Mouse (Mus musculus) induced T-regulatory cell, adult 2 months (primary cell): ENCODE measurements around the gene Stag2.

Source experiments
- DNase-seq: peaks from one replicate; pipeline ENCODE4 v3.0.0-alpha.2; 2012; ENCODE audit warnings: low read depth

The Stag2 gene

GRCm38 (mm10) chrX:42148788-42149556, at the start of gene Stag2:
Stag2 (plus strand) TSS chrX:42149317.
- peak; percentile 91 for DNase-seq

GRCm38 (mm10) chrX:42107137-42107536, 42.0 kb upstream of the Stag2 start:
- no peak for DNase-seq

- DNase-seq = no peak
Observed at GRCm38 (mm10) chrX:42110585-42110984, 38.5 kb upstream of the Stag2 start.

DNA sequence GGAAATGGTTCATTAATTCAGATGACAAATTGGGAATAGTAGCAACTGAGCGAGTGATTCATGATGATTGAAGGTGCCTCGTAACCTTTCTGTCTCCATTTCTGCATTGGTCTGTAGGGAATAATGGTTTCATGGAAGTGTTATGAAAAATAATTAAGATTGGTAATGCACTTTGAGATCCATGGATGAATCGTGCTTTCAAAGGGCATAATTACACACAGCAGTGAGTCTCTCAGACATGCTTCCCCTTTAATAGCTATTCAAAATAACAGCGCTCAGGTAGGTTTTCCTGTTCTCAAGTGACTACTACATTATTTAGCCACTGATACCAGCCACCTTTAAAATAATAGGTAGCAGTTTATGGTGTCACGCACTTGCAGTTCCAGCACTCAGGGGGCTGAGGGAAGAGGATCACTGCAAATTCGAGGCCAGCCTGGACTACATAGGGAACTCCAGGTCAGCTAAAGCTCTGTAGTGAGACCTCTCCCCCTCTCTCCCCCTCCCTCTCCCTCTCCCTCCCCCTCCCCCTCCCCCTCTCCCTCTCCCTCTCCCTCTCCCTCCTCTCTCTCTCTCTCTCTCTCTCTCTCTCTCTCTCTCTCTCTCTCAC, 29.6 kb upstream of the Stag2 start:
- no peak for DNase-seq

DNA sequence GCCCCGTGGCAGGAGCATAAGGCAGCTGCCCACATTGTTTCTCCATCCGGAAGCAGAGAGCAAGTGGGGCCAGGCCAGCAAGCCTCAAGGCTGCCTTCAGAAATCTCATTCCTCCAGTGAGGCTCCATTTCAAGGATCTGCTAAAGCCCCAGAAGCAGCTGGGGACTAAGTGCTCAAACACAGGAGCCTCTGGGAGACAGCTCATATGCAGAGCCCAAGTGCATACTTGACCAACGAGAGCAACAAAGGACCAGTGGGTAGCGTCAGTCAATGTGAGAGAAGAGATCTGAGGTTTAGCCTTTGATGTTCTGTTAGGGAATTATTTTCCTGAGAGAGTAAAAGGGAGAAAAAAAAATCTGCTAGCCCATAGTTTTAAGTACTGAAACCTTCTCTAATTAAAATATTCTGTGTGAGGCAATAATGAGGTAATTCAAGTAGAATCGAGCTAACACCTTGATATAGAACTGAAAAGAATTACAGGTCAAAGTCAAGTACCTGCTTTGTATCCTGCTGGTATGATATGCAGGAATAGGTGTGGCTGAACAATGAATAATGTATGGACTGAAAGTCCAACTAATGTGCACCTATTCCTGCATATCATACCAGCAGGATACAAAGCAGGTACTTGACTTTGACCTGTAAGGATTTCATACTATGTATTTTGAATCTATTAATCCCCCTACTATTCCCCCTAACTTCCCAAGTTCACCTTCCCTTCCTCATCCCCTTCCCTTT, 24.0 kb upstream of the Stag2 start:
- DNase-seq = no peak

- DNase-seq = no peak
Observed at GRCm38 (mm10) chrX:42139882-42140281, 9.2 kb upstream of the Stag2 start.

DNA sequence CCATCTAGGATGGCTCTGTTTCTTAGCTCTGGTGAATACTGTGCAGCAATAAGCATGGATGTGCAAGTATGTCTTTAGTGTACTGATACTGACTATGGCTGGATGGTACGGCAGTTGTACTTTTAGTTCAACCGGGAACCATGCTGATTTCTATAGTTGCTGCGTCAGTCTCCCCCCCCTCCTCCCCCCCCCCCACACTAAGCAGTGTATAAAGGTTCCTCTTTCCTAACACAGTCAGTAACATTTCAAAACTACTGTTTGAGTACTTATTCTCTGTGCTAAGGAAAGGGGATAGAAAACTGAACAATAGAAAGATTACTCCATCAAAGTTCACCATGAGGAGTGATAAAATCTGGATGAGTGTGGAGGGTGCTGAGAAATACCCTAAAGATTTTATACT, 6.5 kb upstream of the Stag2 start:
- no peak for DNase-seq

DNA sequence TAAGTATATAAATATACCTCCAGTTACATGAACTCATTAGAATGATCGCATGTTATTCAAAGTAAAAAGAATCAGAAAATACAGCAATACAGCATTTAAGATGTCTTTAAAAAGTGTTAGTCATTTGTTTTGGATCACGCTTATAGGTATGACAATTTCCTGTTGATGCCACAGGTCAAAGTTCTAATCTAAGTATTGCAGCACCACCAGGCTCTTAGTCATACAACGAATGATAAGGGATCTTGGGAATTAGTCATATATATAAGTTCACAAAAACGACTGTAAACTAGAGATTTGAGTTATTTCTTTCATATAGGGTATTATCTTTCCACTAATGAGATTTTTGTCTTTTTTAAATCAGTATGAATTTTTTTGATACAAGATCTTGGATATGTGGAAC, 5.1 kb upstream of the Stag2 start:
- no peak for DNase-seq

DNA sequence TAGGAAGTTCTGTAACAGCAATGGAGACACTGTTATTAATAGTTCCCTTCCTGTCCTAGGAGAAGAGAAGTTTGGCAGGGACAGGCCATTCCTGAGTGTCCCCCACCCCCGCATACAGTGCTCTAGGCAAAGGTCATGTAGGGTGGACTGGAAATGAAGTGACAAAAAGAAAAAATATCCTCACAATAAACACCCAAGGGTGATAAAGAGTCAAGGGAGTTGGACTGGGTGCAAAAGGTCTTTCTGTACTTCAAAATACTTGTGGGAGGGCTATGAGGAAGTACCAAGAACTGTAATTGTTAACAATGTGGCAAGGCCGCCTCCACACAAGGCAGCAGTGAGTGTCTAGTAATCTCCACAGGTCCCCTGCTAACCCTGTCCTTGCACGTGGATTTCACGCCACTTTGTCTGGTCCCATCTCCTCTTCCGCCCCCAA, 1.1 kb upstream of the Stag2 start:
- DNase-seq = peak; percentile 52

- peak; percentile 72 for DNase-seq
Observed at GRCm38 (mm10) chrX:42149557-42150345, 634 bp downstream of the Stag2 start.

DNA sequence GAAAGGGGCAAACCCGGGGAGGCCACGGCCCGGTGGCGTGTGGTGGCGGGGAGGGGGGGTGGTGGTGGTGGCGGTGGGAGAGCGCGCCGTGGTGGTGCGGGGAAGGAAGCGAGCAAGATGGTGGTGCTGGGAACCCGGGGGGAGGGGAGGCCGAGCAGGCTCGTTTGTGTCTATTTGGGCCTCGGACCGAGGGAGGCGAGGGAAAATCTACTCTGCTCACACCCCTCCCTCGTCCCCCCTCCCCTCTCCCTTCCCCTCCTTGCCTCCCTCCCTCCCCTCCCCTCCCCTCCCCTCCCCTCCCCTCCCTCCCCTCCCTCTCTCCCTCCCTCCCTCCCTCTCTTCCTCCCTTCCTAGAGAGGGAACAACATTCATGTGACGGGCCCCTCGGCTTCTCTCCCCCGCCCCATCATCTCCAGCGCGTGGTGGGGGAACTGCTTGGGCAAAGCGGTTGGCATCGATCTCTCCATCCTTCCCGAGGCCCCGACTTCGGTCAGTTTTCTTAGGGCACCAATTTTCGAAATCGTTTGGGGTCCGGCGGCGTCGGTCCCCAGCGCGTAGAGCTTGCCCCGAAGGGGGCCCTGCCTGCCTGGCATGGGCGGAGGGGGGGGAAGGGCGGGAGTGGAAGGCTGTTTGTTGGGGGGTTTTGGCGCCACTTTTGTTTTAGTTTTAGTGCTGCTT, 1.4 kb downstream of the Stag2 start:
- peak; percentile 82 for DNase-seq

- DNase-seq = no peak
Observed at GRCm38 (mm10) chrX:42151024-42151754, 2.1 kb downstream of the Stag2 start.

DNA sequence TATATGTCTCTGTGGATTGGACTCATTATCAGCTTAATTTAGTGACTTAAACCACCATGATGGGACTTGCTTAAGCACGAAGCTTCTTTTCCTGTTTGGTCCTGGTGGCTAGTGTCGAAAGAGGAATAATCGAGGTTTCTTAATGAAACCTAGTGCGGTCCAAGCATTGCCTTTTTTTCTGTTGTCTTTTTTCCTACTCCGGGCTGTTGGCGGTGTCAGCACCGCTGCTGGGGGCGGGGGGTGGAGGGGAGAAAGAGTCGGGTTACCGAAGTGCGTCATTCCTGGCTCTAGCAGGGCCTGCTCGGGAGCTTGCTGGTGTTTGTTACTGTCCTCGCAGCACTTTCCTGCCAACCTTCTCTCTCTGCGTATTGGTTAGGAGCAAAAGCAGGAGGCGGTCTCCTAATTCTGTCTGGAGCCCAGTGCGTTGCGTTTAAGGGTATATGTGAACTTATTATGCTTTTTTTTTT, 2.8 kb downstream of the Stag2 start:
- peak; percentile 84 for DNase-seq

DNA sequence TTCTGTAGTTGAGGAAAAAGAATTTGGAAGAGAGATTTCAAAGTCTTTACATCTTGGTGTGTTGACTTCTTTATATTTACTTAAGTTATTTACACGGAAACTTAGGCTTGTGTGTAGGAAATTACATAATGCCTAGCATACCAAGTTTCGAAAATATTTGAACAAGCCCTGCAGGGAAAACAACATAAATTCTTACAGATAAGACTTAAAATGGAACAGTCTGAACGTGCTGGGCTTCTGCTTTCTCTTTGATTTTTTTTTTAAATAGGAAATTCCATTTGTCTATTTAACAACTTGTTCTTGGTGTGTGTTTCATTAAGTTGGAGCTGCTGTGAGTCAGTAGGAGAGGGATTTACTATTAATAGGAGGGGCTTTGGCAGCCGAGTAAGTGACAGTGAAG, 3.9 kb downstream of the Stag2 start:
- DNase-seq = peak; percentile 40

DNA sequence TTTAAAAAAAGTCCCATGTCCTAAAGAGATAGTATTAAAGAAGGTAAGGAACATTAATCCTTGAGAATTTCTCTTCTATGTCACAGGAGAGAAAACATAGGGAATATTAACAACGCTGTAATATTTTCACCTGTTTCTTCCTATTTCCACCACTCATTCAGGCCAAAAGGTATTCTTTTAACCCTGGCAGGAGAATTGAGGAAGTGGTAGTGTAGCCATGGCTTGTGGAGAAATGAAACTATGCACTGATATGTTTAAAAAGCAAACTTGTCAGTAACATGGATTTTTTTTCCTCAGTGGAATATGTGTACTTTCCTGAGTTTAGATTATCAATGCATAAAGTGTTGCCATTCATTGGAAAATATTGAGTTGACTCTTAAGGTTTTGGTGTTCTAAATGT, 16.3 kb downstream of the Stag2 start:
- DNase-seq = no peak

GRCm38 (mm10) chrX:42170811-42171210, 21.7 kb downstream of the Stag2 start:
- DNase-seq = no peak

GRCm38 (mm10) chrX:42187590-42187989, 38.5 kb downstream of the Stag2 start:
- no peak for DNase-seq

DNA sequence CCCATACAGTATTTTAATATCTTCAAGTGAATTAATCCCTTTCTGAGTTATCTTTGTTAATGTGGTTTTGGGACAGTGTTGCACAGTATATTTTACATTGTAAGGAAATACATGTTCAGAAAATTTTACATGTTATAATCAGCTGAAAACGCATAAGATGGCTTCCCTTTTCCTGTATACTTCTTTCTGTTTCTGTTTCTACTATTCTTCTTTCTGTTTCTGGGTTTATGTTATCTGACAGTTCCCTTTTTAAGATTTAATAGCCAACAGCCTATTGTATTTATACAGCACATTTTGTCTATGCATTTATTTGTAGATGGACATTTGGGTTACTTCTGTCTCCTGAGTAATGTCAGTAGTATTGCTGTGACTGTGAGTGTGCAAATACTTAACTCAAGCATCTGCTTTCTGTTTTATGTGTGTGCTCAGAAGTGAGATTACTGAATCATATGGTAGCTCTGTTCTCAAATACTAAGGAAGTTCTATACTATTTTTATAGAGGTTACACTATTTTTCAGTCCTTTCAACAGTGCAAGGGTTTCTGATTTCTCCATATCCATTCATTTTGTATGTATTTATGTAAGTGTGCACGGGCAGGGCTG, 39.8 kb downstream of the Stag2 start:
- DNase-seq = peak; percentile 35

- peak; percentile 30 for DNase-seq
Observed at GRCm38 (mm10) chrX:42194608-42195007, 45.5 kb downstream of the Stag2 start.

- DNase-seq = no peak
Observed at GRCm38 (mm10) chrX:42202482-42202881, 53.4 kb downstream of the Stag2 start.
